Mouse (Mus musculus): ENCODE measurements around the gene Osbpl6.

Gene Osbpl6

DNA sequence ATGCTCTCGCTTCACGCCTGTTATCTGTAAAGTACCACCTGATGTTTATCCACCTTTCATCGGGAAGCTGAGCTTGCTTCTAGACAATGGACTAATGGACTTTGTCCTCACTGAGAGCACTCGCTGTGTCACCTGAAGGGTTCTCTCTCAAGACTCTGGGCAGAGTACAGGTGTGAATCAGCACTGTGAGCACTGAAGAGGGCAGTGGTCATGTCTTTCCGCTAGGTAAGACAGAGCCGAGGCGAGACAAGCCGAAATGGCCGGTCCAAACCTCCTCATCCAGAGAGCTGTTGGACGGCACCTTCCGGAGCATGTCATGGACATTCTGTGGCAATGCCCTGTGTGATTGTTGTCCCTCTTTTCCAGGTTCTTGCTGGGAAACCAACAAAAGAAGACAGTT, 92.6 kb downstream of the Osbpl6 start:
- no peak for DNase-seq (ENCODE audit: low spot score in 2 of 2)

DNA sequence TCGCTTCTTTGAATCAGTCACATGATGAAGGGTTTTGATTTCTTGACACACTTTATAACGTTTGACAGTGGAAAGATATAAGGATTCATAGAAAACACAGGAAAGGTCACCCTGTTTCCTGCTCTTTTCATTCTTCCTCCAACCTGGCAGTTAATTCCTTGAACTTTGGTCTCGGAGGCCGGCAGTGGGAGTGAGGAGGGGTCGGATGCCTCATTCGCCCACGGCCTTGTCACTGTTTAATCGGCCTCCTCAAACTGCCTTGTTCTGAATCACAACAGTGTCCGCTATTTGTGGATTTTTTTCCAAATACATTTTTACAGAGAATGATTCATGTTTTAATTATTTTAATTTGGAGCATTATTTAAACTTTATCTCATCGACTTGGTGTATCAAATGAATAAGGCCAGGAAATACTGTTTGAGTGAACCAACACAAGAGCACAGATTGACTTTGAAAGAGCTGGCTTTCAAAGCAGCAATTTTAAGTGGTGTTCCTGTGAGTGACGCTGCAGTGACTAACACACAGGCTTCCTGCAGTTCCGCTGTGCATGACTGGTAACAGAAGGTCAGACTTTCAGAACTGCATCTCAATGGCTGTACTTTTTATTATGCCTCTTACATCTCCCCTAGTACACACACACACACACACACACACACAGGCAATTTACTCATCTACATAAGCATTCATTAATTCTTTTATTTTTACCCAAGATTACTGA, 98.0 kb downstream of the Osbpl6 start:
- no peak for DNase-seq (ENCODE audit: low spot score in 2 of 2)

DNA sequence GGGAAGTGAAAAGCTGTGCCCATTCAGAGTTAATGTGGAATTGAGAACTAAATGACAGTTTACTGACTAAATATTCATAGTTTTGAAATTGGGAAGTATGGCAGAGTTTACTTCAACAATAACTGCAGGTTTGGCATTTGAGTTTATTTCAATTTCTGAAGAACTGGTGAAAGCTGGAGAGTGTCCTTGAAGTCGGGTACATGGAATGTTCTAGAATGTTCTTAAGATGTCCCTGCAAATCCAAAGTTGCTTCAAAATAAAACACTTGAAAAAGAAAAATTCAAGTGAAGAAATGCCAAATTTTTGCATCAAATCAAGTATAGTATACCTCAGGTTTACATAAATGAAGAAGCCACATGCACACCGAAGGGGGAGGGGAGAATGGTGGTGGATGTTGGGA, 98.7 kb downstream of the Osbpl6 start:
- DNase-seq (ENCODE audit: low spot score in 2 of 2) = no peak

DNA sequence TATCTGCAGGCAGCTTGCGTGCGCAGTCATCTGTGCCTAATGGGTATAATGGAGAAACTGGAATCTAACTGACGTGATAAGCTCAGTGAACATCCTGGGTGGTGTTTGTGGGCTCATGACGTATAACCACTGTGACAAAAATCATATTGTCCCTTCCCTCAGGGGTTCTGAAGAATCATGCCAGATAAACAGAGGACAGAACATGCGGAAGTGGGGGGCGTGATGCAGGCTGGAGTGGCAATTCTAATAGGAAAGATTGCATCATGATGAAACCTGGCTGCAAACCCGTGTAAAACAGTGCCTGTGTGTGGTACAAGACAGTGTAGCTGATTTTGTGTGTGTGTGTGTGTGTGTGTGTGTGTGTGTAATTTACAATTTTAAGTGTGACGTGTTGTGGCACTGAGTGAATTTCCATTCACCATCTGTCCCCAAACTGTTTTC, 105.0 kb downstream of the Osbpl6 start:
- DNase-seq (ENCODE audit: low spot score in 2 of 2) = no peak

DNA sequence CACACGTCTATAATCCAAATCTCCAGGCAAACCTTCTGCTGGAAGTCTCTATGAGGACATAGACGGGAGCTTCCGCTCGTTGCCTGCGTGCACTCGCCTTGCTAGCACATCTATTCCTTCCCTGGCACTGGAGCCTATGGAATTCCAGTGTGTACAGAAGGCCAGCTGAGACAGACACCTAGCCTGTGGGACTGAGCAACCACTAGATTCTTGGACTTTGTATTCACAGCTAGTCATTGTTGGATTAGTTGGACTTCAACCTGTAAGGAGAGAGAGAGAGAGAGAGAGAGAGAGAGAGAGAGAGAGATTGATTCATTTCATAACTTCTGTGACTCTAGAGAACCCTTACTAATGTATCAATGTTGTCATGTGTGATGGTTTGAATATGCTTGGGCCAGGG, 105.8 kb downstream of the Osbpl6 start:
- DNase-seq (ENCODE audit: low spot score in 2 of 2) = no peak

DNA sequence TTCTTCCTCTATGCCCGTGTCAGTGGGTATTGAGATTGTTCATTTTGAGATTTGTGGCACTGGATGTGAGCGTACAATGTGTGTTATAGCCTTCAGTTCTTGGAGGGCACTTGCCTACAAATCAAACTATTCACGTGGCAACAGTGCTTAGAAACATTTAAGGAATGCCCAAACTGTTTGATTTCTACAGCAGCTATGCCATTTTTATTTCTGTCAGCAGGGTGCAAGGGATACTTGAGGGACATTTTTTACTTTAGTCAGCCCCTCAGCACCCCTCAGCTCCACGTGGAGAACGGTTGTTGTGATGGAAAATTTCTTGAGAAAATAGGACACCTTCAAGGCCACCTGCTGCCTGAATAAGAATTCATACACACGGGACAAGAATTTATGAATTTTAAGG, 106.6 kb downstream of the Osbpl6 start:
- no peak for DNase-seq (ENCODE audit: low spot score in 2 of 2)

DNA sequence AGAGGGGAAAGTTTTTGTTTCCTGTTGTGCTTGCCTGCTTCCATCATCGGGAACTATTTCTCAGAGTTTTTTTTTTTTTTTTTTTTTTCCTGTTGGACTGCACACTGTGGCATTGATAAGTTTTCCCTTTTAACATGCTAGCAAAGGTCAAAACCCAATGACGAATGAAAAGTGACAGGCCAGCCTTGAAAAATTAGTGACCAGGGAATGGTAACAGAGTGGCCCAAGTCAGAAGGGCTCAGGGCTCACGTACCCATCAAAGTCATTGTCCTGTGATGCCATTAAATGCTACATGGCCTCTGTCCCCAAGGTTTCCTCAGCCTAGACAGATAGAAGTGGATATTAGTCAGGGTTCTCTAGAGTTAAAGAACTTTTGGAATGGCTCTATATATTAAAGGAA, 107.0 kb downstream of the Osbpl6 start:
- DNase-seq (ENCODE audit: low spot score in 2 of 2) = no peak

DNA sequence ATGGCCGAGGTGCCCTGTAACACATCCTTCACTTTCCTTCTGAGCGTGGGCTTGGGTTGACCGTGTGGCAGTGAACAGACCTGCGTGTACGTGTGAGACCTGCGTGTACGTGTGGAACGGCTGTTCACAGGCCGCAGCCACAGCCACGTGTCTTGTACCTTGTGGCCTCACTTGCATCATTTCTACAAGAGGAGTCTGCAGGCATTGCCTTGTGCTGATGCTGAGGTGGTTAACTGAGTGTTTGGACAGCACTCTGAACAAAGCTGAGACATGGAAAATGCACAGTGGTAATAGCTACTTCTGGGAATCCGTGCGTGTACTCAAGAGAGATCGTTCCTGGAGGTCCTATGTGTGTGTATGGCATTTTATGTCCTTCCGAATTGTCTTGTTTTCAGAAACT, 111.2 kb downstream of the Osbpl6 start:
- DNase-seq (ENCODE audit: low spot score in 2 of 2) = no peak

DNA sequence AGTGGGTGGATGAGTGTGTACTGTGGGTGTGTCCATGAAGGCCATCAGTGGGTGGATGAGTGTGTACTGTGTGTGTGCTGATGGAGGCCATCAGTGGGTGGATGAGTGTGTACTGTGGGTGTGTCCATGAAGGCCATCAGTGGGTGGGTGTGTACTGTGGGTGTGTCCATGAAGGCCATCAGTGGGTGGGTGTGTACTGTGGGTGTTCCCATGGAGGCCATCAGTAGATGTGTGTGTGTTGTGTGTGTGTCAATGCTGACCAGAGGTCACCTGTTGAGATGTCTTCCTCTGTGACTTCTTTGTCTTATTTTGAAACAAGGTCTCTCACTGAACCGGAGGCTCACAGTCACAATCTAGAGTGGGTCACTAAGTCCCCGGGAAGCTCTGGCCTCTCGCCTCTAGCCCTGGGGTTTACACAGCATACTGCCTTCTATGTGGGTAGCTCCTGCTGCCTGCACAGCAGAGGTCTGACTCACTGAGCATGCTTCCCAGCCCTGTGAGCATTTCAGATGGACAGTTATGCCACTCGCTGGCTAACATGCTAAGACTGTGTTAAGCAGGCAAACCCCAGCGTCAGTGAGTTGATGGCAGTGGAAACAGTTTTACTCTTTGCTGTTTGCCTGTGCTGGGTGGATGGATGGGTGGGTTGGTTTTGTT, 112.2 kb downstream of the Osbpl6 start:
- DNase-seq (ENCODE audit: low spot score in 2 of 2) = no peak

DNA sequence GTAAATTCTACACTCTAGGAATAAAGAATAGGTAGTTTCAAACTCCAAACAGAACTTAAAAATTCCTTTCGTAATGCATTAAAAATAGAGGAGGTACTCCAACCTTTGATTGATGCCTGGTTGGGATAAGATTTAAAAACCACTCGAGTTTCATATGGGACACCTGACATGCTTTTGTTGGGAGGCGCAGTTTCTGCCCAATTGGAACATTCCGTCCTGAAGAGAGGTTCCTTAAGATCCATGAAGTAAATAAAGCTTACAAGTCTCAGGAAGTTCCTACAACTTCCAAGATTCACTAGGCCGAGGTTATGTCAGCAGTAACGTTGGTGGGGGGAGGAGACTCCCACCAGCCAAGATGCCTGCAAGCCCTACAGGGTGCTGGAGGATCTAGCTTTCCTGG, 115.3 kb downstream of the Osbpl6 start:
- no peak for DNase-seq (ENCODE audit: low spot score in 2 of 2)

DNA sequence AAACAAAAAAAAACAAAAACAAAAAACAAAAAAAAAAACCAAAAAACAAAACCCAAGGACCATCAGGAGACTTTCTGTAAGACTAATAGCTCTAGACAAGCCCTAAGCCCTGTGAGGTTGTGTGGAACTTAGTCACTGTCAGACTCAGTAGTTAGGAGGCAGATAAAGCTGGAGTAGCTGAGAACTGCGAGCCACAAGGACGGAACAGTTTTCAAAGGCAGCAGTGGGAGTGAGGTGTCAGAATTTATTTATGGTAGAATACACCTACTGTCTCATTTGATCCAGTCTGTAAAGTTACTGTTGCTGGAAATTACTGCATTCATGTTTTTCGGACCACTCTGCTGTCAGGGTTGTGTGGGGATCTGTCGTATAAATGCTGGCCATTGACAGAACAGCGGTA, 118.1 kb downstream of the Osbpl6 start:
- DNase-seq (ENCODE audit: low spot score in 2 of 2) = no peak

DNA sequence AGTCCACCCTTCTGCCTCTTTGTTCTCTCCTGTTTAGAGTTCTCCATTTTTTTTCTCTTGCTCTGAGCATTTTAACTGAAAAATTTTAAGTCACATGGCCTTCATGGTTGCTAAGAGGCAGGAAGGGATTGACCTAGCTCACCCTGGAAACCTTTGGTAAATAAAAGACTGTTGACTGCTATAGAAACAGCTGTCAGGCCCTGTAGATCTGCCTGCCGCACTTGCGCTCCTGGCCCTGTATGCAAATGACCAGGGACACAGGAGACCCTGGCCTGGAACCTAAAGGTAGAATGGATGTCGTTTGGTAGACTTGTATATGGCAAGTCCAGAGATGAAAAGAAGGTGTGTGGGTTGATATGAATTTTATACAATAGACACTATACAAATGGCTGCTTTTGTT, 119.3 kb downstream of the Osbpl6 start:
- DNase-seq (ENCODE audit: low spot score in 2 of 2) = no peak

DNA sequence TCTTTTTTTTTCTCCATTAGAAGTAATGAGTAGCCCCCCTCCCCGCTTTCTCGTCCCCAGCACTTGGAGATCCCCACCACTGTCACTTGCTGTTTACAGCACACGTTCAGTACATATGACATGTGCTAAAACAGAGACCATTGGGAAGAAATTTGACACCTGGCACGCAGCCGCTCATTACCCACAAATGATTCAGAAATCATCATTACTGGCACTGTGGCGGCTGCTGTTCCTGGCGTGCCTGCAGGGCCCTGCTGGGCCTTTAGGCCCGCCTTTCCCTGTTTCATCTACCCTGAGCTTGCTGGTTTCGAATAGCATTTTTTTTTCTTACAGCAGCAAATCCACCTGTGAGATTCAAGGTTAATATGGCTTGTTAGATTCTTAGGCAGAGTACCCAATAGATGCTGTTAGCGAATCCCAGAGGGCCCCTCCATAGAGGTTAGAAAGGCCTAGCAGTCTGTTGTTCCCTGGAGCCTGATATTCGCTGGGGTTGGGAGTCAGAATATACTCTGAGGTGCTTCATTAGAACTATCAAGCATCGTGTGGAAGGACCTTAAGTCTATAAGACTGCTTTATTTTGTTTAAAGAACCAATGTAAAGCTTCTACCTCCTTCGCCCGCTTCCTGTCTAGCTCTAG, 126.3 kb downstream of the Osbpl6 start:
- no peak for DNase-seq (ENCODE audit: low spot score in 2 of 2)

DNA sequence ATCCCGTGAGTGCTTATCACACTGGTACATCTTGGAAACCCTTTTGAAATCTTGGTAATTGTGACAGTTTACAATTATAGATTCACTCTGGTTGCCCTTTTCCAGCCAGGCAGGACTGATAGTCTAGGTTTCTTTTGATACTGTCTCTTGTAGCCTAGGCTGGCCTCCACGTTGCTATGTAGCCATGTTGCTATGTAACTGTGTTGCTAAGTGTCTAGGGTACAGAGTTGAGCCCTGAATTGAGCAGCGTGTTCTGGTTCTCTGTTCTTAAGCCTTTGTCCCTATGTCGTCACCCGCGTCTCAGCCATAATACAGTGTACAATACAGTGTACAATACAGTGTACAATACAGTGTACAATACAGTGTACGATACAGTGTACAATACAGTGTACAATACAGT, 128.6 kb downstream of the Osbpl6 start:
- DNase-seq (ENCODE audit: low spot score in 2 of 2) = no peak

DNA sequence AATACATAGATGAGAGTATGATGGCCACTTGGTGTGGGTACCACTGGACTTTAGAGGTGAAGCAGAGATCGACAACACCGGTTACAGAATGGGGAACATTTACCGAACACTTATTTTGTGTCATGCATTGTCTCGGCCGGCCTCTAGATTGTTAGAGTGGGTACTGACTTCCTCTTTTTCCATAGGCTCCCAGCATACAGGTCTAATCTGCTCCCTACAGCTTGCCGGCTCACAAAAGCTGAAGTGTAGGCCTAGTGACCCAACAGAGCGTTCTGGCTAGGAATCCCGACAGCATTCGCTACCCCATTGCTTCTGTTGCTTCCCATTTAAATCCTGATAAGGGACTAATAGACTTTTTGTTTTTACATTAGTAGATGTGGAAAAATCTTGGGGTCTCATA, 135.6 kb downstream of the Osbpl6 start:
- no peak for DNase-seq (ENCODE audit: low spot score in 2 of 2)

DNA sequence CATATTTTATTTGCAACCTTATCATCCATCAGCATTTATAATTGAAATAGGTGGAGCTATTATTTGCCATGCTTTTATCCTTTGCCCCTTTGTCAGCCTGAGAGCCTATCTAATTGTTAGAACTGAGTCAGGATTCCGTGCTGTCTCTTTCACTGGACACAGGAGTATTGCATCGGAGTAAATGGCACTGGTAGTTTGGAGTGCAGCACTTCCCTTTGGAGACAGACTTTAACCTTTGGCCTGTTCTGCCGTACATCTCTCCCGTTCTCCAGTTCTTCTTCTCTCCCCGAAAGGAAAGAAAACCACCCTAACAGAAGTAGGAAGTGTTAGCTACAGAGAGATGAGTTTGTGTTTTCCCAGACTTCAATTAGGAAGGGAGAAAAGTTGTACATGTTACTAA, 136.6 kb downstream of the Osbpl6 start:
- DNase-seq (ENCODE audit: low spot score in 2 of 2) = no peak

DNA sequence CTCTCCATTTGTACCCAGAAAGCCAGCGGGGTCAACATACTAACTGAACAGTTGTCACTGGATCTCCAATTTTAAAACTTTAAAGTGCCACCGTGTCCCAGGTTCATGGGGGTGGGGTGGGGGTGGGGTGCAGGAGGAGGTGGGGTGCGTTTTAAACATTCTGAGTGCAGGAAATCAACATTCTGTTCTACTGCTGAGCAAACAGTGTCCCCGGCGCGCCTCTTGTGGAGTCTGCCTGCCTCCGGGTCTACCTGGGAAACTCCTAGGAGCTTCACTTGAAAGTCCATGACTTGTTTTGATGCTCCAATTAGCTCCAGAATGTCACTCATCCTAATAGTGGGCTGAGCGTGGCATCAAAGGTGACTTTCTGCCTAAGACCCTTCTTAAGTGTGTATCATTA, 139.2 kb downstream of the Osbpl6 start:
- DNase-seq (ENCODE audit: low spot score in 2 of 2) = no peak

DNA sequence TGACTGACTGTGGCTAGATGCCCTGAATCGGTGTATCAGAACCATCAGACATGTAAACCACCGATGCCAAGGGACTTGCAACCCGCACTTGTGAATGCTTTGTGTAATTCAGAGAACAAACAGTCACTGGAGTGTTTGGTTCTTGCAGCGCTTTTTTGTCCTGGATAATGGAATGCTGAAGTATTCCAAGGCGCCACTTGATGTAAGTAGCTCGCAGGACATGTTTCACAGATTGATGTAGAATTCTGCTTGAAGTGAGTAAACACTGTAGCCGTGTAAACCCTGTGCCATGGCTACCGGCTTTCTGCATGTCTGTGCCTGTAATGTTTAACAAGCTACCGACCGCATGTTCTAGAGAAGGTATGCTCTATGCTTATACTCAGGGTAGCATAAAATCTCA, 141.9 kb downstream of the Osbpl6 start:
- DNase-seq (ENCODE audit: low spot score in 2 of 2) = no peak

DNA sequence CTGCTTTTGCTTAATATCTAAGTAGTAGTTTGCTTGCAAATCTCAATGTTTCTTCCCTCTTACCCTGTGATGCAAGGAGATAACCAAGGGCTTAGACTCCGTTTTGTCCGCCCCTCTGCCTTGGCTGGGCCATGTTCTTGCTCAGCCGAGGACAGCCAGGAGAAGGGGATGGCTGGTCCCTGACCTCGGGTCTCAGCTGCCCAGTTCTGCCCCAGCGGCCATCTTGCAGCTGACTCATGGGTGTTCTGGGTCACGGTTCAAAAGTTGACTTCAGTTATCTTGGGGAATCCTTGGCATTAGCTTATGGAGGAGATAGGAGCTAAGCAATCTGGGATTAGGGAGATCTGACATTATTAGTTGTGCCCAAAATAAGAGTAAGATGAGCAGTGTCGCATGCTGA, 142.5 kb downstream of the Osbpl6 start:
- no peak for DNase-seq (ENCODE audit: low spot score in 2 of 2)

DNA sequence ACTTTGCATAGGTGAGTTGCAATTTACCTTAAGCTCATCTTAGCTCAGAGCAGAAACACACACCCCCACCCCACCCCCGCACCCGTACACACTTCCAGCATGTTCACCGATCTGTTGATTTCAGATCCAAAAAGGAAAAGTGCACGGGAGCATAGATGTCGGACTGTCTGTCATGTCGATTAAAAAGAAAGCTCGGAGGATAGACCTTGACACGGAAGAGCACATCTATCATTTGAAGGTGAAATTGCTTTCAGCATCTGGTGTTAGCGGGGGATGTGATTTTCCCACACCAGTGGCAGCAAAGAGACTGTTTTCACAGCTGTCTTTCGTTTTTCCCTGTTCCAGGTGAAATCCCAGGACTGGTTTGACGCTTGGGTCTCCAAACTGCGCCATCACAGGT, 143.0 kb downstream of the Osbpl6 start:
- no peak for DNase-seq (ENCODE audit: low spot score in 2 of 2)

DNA sequence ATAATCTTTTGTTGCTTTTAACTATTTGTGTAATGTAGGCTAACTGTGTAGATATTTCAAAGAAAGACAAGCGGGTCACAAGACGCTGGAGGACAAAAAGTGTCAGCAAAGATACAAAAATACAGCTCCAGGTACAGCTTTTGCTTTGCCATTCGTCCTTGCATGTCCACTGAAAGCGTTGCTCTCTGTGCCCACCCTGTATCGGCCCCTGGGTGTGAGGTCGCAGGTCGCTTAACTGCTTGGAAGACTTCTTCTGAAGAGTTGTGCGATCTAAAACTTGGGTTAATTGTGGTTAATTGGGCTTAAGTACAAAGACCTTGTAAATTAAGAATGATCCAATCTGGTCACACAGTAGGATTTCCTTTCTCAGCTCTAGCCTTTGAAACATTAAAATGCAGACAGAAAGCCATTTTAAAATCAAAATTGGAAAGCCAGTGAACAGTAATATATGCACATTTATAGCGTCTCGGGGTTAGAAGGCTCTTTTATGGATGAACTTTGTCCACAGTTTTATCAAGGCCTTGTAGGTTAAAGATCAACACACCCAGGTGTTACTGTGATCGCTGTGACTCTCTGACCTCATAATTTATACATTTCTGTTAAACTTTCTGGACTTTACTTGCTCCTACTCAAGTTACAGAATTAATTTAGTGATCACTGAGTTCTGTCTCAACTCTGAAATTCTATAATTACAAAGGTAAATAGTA, 149.7 kb downstream of the Osbpl6 start:
- no peak for DNase-seq (ENCODE audit: low spot score in 2 of 2)

DNA sequence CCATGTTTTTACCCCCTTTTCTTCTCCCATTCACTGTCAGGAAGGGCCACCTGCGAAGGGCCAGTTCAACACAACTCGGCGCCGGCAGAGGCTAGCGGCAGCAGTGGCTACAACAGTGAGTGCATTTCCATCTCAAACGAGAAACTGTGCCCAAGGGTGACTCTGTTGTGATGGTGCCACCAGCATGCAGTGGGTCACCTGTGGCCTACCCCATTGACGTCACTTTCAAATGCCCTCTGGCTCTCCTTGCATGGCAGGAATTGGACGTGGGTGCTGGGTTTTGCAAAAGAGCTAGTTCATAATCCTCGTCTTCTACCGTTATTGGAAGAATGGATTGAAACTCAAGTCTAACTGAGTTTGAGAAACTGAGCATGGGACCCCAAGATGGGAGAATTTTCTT, 153.8 kb downstream of the Osbpl6 start:
- no peak for DNase-seq (ENCODE audit: low spot score in 2 of 2)

DNA sequence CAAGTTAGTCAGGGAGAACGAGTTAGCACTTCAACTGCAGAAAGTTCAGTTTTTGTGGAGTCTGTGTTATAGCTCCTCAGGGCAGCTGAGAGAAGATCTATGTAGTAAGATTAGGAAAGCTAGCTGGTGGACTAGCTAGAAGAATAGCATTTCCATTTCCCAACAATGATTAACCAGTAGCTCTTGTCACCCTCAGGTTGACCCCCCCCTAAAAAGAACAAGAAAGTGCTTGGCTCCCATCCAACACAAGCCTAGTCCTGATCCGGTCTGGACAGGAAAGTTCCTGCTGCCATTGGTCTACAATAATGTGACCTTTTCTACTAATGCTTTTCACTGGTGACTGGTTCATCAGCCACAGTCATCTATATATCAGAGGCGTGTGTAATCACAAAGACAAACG, 157.6 kb downstream of the Osbpl6 start:
- DNase-seq (ENCODE audit: low spot score in 2 of 2) = no peak
